Mouse (Mus musculus): ENCODE data around the gene Mybl2. TPM values are rescaled to one million over a fixed set of nuclear protein-coding genes. Genes with fewer than 3 reads are reported as not detected.

The Mybl2 gene
- polyA plus RNA-seq (2012; ENCODE audit: insufficient read depth, insufficient read length, missing spikeins): 4.7 and 6.5 TPM in 2 replicates

DNA sequence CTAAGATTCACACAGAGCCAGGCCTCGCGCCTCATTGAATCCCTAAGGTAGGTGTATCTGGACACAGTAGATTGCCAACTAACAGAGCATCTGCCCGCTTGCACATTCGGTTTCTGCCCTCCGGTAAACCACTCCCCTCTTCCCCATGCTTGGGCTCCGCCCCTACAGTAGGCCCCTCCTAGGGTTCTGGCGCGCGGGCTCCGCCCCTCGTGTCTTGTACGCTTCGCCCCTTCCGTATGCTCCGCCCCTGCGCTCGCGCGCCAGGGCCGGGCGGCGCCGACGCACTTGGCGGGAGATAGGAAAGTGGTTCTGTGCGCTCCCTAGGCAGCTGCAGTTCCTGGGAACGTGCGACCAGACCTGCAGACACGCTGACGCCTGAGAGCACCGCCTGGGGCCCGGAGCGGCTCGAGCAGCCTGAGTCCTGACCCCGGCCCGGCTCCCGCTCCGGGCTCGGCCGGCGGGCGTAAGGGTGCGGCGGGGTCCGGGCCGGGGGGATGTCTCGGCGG lies at the start of gene Mybl2:
Mybl2 (plus strand) TSS at position 353 of the 506 bp plus-strand sequence.
- H3K4me1 ChIP-seq (ENCODE audit: control insufficient read depth, insufficient read depth, low read length): peaks cover 16% of the 10 kb centered on the region
- TF ChIP-seq CTCF (IDR thresholded peaks at IDR 0.05; ENCODE audit: low read depth, low read length): no peak
- no peak within 1 kb of the TSS for H3K27ac ChIP-seq (ENCODE audit: insufficient read depth, low read depth, low read length)
- peak within 1 kb of the TSS; percentile 78 for H3K4me3 ChIP-seq (ENCODE audit: insufficient read depth, low read length)

DNA sequence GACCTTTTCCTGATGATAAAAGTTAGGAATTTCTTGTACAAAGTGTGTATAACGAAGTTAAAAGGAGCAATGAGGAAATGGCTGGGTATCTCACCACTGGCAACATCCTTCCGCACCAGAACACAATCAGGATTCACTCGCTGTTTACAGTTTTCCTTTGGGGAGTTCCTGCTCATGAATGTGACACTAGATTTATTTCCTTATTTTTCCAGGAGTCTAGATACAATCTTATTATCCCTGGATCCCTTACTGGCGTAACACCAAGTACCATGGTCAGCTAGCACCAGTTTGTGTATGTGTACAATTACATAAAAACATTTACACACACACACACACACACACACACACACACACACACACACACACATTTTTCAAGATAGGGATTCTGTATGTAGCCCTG lies 47.2 kb upstream of the Mybl2 start:
- TF ChIP-seq POLR2A (IDR thresholded peaks at IDR 0.05; ENCODE audit: borderline replicate concordance, low read depth, low read length): no peak
- no peak for TF ChIP-seq CTCF (IDR thresholded peaks at IDR 0.05; ENCODE audit: low read depth, low read length)
- no peak overlapping the region for H3K4me3 ChIP-seq (ENCODE audit: insufficient read depth, low read length)
- H3K4me1 ChIP-seq (ENCODE audit: control insufficient read depth, insufficient read depth, low read length): no peaks in the 10 kb centered on the region
- no peak overlapping the region for H3K27ac ChIP-seq (ENCODE audit: insufficient read depth, low read depth, low read length)

DNA sequence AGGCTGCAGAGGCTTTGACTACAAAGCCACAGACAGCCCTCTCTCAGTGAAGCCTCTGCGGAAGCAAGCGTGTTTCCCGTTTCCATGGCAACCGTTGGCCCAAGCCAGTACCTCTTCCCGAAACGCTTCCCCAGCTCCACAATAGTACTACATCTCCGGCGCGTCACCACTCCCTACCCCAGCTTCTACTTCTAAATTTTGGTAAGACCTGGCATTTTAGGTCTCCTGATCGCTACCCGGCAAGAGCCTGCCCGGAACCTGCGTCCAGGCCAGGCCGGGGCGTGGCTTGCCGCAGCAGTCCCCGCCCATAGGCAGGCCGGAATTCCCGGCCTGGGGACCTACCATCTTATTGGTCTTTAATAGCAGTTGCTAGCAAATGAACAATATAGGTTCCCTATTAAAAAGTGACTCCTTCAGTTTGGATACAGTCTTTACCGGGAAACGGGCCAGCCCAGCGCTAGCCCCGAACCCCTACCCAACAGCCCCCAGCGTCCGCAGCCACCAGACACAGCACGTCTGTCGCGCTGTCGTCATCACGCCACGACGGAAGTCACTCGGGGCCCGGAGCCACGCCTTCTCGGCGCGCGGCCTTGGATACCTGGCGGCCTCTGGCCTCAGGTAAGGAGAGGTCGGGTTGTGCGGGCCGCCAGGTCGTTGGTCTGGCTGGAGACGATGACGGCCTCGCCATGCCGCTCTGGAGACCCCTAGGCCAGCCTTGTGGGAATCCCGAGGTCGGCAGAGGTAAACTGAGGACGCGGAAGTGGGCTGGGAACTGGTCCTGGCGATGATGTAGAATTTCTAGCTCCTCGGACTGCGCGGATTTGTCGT lies 37.4 kb upstream of the Mybl2 start, which contains the start of gene Ift52:
Ift52 (plus strand) TSS at position 439 of the 828 bp plus-strand sequence.
- H3K4me3 ChIP-seq (ENCODE audit: insufficient read depth, low read length): peak within 1 kb of the TSS; percentile 94
- TF ChIP-seq POLR2A (IDR thresholded peaks at IDR 0.05; ENCODE audit: borderline replicate concordance, low read depth, low read length) (no peak), CTCF (IDR thresholded peaks at IDR 0.05; ENCODE audit: low read depth, low read length) (no peak)
- H3K4me1 ChIP-seq (ENCODE audit: control insufficient read depth, insufficient read depth, low read length): peaks cover 6% of the 10 kb centered on the region
- H3K27ac ChIP-seq (ENCODE audit: insufficient read depth, low read depth, low read length): peak within 1 kb of the TSS; percentile 70

DNA sequence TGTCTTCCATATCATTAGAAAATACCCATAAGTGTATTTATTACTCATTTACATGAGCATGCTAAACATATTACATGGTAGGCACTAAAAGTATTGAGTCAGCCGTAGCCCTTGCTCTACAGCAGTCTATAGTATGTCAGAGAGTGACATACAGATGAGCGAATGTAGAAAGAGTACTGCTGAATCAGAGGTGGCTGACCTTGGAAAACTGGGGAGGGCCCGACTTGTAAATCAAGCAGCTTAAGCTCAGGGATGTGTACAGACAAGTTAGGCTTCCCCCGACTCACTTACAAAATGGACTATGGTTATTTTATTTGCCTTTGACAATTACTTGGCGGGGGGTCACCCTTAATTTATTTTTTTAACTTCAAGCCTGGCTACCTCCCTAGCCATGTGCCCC lies 23.2 kb upstream of the Mybl2 start:
- Histone ChIP-seq H3K27ac (ENCODE audit: insufficient read depth, low read depth, low read length) (no peak overlapping the region), H3K4me3 (ENCODE audit: insufficient read depth, low read length) (no peak overlapping the region), H3K4me1 (ENCODE audit: control insufficient read depth, insufficient read depth, low read length) (peaks cover 9% of the 10 kb centered on the region)
- TF ChIP-seq POLR2A (IDR thresholded peaks at IDR 0.05; ENCODE audit: borderline replicate concordance, low read depth, low read length): no peak
- no peak for TF ChIP-seq CTCF (IDR thresholded peaks at IDR 0.05; ENCODE audit: low read depth, low read length)

DNA sequence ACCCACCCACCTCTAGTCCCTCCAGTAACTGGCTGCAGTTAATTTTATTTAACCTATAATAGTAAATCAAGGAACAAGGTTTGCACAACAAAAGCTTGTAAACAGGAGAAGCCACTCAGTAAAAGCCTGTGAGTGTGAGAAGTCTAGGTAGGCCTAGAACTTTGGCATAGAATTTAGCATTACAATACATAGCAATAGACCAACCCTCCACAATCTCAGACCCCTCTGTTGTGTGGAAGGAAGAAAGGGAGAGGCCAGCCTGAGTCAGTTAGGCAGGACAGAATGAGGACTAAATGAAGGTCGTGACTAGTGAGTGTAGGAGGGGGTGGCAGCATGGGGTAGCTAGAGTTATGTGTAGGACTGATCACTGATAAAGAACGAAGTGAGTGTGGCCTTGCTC lies 22.7 kb upstream of the Mybl2 start:
- H3K4me3 ChIP-seq (ENCODE audit: insufficient read depth, low read length): no peak overlapping the region
- H3K27ac ChIP-seq (ENCODE audit: insufficient read depth, low read depth, low read length): no peak overlapping the region
- no peak for TF ChIP-seq CTCF (IDR thresholded peaks at IDR 0.05; ENCODE audit: low read depth, low read length)
- TF ChIP-seq POLR2A (IDR thresholded peaks at IDR 0.05; ENCODE audit: borderline replicate concordance, low read depth, low read length): no peak
- H3K4me1 ChIP-seq (ENCODE audit: control insufficient read depth, insufficient read depth, low read length): peaks cover 9% of the 10 kb centered on the region

DNA sequence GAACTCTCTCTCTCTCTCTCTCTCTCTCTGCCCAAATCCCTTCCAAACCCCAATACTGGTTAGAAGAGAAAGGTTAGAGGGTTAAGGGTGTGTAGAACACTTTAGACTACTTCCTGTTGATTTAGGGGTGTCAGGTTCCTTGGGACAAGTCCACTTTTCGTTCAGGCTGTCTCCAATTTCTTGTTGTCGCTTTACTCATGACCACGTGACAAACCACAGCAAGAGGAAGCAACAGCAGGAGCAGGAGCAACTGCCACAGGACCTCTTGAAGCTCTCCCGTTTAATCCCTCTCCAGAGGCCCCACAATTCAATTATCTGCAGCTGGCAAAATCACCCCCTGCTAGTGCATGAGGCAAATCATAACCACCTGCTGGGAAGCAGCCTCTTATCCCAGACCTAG lies 21.9 kb upstream of the Mybl2 start:
- Histone ChIP-seq H3K4me1 (ENCODE audit: control insufficient read depth, insufficient read depth, low read length) (peaks cover 9% of the 10 kb centered on the region), H3K27ac (ENCODE audit: insufficient read depth, low read depth, low read length) (peak overlapping the region; percentile 30), H3K4me3 (ENCODE audit: insufficient read depth, low read length) (no peak overlapping the region)
- TF ChIP-seq POLR2A (IDR thresholded peaks at IDR 0.05; ENCODE audit: borderline replicate concordance, low read depth, low read length) (no peak), CTCF (IDR thresholded peaks at IDR 0.05; ENCODE audit: low read depth, low read length) (no peak)

DNA sequence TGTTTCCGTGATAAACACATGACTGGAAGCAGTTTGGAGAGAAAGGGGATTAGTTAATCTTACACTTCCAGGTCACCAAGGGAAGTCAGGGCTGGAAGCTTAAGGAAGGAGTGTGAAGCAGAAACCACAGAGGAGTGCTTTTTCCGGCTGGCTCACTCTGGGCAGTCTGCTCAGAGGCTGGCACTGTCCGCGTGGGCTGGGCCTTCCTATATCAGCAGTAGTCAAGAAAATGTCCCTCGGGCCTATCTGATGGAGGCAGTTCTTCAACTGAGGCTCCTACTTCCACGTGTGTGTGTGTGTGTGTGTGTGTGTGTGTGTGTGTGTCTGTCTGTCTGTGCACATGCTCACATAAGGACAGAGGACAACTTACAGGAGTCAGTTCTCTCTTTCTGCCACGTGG lies 14.5 kb upstream of the Mybl2 start:
- Histone ChIP-seq H3K27ac (ENCODE audit: insufficient read depth, low read depth, low read length) (no peak overlapping the region), H3K4me1 (ENCODE audit: control insufficient read depth, insufficient read depth, low read length) (no peaks in the 10 kb centered on the region), H3K4me3 (ENCODE audit: insufficient read depth, low read length) (no peak overlapping the region)
- TF ChIP-seq CTCF (IDR thresholded peaks at IDR 0.05; ENCODE audit: low read depth, low read length) (no peak), POLR2A (IDR thresholded peaks at IDR 0.05; ENCODE audit: borderline replicate concordance, low read depth, low read length) (no peak)

DNA sequence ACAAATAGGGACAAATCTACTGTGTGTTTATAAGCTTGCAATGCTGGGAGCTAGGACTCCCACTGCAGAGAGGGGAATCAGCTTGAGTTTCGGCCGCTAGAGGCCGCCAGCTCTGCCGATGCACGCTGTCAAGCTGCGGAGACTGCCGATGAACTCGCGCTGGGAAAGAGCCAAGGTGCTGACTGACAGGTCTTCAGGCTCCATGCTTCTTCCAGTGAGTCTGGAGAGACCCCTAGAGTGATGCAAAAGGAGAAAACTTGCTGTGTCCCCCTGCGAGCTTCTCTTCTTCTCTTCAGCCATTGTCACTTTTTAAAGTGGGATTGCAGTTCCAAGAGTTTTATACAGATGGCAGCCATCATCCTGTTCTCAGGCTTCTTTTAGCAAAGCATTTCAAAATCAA lies 6.4 kb upstream of the Mybl2 start:
- no peak for TF ChIP-seq POLR2A (IDR thresholded peaks at IDR 0.05; ENCODE audit: borderline replicate concordance, low read depth, low read length)
- TF ChIP-seq CTCF (IDR thresholded peaks at IDR 0.05; ENCODE audit: low read depth, low read length): peak; percentile 94
- Histone ChIP-seq H3K4me1 (ENCODE audit: control insufficient read depth, insufficient read depth, low read length) (no peaks in the 10 kb centered on the region; the same call in 1 of the 2 replicates), H3K27ac (ENCODE audit: insufficient read depth, low read depth, low read length) (no peak overlapping the region), H3K4me3 (ENCODE audit: insufficient read depth, low read length) (no peak overlapping the region)

DNA sequence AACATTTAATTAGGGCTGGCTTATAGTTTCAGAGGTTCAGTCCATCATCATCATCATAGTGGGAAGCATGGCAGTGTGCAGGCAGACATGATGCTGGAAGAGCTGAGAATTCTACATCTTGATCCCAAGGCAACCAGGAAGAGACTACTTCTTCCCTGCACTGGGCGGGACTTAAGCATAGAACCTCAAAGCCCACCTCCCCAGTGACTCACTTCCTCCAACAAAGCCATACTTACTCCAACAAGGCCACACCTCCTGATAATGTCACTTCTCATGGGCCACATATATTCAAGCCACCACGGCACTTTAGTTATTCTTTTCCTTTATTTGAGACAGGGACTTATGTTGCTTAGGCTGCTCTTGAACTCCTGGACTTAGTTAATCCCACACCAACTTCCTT lies 5.4 kb upstream of the Mybl2 start:
- TF ChIP-seq POLR2A (IDR thresholded peaks at IDR 0.05; ENCODE audit: borderline replicate concordance, low read depth, low read length) (no peak), CTCF (IDR thresholded peaks at IDR 0.05; ENCODE audit: low read depth, low read length) (no peak)
- Histone ChIP-seq H3K4me3 (ENCODE audit: insufficient read depth, low read length) (no peak overlapping the region), H3K4me1 (ENCODE audit: control insufficient read depth, insufficient read depth, low read length) (peaks cover 2% of the 10 kb centered on the region; the same call in 1 of the 2 replicates), H3K27ac (ENCODE audit: insufficient read depth, low read depth, low read length) (no peak overlapping the region)

DNA sequence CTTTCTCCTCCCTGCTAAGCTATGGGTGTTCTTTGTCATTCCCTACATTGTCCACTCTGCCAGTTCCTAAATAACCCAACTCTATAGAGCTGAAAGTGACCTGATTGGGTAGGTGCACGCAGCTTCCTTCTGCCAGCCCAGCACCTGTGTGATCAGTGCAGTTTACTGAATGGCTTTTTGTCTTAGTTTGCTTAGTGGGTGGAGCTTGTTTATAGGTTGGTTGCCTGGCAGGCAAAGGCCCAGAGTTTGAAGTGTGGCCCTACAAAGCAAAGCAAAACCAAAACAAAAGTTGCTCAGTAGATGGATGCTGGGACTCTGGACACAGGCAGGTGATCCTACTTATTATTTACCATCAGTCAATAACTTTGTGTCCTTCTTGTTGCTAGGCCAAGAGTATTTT lies 2.8 kb upstream of the Mybl2 start:
- no peak for TF ChIP-seq POLR2A (IDR thresholded peaks at IDR 0.05; ENCODE audit: borderline replicate concordance, low read depth, low read length)
- no peak for TF ChIP-seq CTCF (IDR thresholded peaks at IDR 0.05; ENCODE audit: low read depth, low read length)
- Histone ChIP-seq H3K27ac (ENCODE audit: insufficient read depth, low read depth, low read length) (no peak overlapping the region), H3K4me1 (ENCODE audit: control insufficient read depth, insufficient read depth, low read length) (peaks cover 13% of the 10 kb centered on the region), H3K4me3 (ENCODE audit: insufficient read depth, low read length) (no peak overlapping the region)

Data from bone marrow macrophage, adult 2 months (primary cell).